Mouse (Mus musculus): ENCODE data around the gene Wbp11.
A peak's percentile ranks its signal among the peaks of the same experiment; 100 is the strongest.

The Wbp11 gene

GRCm38 (mm10) chr6:136827881-136828561 is at the start of gene Wbp11:
Wbp11 (minus strand) TSS chr6:136828233.
- DNase-seq (ENCODE audit: low read depth, low spot score), result peak; percentile 94

- no peak for DNase-seq (ENCODE audit: low read depth, low spot score)
Observed at GRCm38 (mm10) chr6:136875670-136876069, 47.6 kb upstream of the Wbp11 start, which contains the start of gene Mgp. Mgp (minus strand) TSS chr6:136875823.

- no peak for DNase-seq (ENCODE audit: low read depth, low spot score)
Observed at GRCm38 (mm10) chr6:136874599-136874998, 46.6 kb upstream of the Wbp11 start.

GRCm38 (mm10) chr6:136868921-136869320 is 40.9 kb upstream of the Wbp11 start:
- DNase-seq (ENCODE audit: low read depth, low spot score), result no peak

- DNase-seq (ENCODE audit: low read depth, low spot score), result no peak
Observed at GRCm38 (mm10) chr6:136866150-136866549, 38.1 kb upstream of the Wbp11 start.

DNA sequence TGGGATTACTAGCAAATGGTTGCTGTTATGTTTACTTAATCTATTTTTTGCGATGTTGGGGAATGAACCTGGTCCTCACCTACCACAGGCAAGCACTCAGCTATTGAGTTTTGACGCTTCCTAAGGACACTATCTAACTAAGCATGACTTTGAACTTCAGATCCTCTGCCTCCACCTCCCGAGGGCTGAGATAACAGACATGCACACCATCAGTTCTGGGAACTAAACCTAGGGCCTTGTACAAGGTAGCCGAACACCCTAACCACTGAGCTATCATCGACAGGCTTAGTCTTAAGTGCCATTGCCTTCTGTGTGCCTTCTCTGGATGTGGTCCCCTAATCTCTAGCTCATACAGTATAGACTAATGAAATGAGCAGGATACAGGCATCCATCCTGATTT is 37.3 kb upstream of the Wbp11 start:
- DNase-seq (ENCODE audit: low read depth, low spot score), result no peak

DNA sequence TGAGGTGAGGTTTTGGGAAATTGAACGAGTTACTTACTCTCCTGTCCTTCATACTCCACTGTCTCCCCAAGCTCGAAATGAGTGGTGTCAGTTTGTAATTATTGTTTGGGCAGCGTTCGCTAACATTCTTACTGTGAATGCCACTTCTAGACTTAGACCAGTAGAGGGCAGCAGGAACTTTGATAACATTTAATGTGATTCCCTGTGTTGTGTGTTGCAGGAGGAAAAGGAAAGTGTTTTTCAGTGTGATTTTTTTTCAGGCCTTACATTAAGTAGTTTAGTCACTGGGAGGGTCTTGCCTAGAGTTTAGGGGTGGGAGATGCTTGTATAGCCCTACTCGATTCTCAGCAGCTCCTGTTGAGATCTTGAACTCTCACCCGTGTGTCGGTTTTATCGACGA is 33.0 kb upstream of the Wbp11 start:
- peak; percentile 50 for DNase-seq (ENCODE audit: low read depth, low spot score)

DNA sequence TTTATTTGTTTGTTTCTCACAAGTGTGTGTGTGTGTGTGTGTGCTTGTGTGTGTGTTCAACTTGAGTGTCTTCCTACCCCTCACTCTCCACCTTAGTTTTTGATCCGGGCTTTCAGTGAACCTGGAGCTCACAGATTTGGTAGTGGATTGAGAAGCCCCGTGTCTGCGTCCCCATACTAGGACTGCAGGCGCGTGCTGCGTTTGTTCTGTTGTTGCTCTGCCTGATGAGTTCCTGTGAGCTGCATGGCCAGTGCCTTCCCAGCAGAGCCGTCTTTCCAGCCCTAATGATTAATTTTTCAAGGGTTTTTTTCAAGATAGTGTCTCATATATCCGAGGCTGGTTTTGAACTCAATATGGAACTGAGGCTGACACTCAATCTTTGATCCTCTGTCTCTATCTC is 30.4 kb upstream of the Wbp11 start:
- peak; percentile 34 for DNase-seq (ENCODE audit: low read depth, low spot score)

DNA sequence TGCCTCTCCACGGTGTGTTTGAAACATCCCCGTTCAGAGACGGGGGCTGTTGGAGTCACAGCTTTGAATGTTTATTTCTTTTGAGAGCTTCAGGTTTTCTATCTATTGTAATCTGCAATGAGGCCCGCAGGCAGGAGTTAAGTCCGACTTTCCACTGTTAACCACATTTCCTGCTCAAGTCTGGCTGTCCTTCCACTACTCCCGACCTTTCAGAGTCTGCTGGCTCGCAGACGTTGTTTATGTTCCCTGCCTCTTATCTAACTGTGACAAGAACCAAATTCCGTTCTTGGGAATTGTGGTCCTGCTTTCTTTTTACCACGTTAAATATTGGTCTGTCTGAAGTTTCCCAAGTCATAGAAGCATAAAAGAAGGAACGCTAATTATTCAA is 29.8 kb upstream of the Wbp11 start:
- DNase-seq (ENCODE audit: low read depth, low spot score), result no peak

DNA sequence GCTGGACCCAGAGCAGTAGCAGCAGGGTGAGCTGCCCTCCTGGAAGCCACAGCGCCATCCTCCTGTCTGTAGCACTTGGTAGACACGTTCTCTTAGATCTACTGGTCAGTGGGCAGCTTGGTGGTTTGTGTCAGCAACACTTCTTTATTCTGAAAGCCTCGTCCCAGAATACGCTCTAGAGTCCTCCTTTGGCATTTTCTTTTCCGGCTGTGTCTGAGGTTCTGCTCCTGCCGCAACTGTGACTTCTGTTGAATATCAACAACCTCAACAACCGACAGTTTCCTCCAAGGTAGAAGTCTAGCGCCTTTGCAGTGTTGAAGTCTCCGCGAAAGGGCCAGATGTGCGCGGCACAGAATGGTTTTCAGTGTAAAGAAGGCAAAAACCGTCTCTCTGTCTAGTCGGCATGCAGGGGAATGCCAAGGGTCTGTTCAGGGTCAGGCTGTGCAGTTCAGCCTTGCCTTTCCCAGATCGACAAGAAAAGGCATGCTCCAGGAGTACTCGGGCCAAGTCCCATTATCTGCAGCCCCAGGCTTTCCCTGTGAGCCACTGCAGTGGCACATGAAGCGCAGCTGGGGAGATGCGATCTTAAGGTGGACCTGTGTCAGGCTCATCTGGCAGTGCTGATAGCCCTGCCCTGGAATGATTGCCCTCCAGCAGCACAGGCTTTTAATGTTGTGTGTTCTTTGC is 29.3 kb upstream of the Wbp11 start, which contains the start of gene Art4:
TSS of gene Art4 (minus strand) at position 548 of the 687 bp plus-strand sequence.
- peak; percentile 82 for DNase-seq (ENCODE audit: low read depth, low spot score)

- DNase-seq (ENCODE audit: low read depth, low spot score), result peak; percentile 68
Observed at GRCm38 (mm10) chr6:136856071-136856636, 28.1 kb upstream of the Wbp11 start.

- DNase-seq (ENCODE audit: low read depth, low spot score), result no peak
Observed at GRCm38 (mm10) chr6:136855183-136855582, 27.1 kb upstream of the Wbp11 start.

GRCm38 (mm10) chr6:136854361-136854781 is 26.3 kb upstream of the Wbp11 start:
- DNase-seq (ENCODE audit: low read depth, low spot score), result no peak

DNA sequence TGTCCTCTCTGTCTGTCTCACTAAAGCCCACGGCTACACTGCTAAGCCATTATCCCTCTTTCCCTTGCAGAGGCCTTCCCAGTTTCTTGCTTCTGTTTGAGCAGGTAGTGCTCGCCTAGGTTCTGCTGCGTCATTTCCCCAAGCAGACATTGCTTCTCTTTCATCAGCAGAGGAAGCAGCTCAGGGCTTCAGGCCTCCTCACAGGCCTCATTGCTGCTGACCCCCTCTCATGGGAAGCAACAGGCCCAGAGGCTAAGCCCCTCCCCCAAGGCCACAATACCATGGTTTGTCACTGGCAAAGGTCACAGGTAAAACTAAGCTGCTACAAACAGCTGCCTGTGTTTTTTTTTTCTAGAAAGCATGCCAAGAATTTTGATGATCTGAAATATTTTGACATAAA is 24.7 kb upstream of the Wbp11 start:
- peak; percentile 15 for DNase-seq (ENCODE audit: low read depth, low spot score)

- no peak for DNase-seq (ENCODE audit: low read depth, low spot score)
Observed at GRCm38 (mm10) chr6:136852348-136852747, 24.3 kb upstream of the Wbp11 start.

- no peak for DNase-seq (ENCODE audit: low read depth, low spot score)
Observed at GRCm38 (mm10) chr6:136850267-136850666, 22.2 kb upstream of the Wbp11 start.

DNA sequence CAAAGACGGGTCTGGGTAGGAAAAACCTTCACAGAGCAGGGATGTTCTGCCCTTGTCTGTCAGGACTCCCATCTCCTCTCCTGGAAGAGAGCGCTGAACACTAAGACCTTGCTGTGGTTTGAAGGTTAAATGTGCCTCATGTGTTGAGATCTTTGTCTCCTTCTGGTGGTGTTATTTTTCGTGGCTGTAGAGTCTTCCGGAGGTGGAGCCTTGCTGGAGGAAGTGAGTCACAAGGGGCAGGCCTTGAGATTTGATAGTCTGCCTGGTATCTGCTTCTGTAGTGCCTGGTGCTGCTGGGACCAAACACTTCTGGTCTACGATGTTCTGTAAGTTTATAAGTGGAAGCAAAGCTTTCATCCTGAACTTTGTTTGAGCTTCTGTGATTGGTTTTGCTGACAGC is 20.9 kb upstream of the Wbp11 start:
- no peak for DNase-seq (ENCODE audit: low read depth, low spot score)

DNA sequence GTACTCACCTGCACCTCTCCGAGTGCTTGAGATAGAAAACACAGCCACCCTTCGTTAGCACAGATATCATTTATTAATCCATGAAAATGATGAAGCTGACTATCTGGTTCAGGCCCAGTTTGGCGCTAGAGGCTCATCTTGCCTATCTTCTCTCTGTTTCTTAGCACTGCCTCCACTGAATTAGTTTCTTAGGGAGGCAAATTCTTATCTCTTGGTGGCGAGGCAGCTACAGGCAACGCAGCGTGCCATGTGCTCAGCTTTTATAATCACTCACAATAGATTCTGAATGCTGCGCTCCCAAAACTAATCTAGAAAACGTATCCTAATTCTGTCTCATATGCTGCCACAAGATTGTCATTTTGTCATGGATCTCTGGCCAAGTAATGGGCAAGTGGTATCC is 20.4 kb upstream of the Wbp11 start:
- DNase-seq (ENCODE audit: low read depth, low spot score), result no peak

DNA sequence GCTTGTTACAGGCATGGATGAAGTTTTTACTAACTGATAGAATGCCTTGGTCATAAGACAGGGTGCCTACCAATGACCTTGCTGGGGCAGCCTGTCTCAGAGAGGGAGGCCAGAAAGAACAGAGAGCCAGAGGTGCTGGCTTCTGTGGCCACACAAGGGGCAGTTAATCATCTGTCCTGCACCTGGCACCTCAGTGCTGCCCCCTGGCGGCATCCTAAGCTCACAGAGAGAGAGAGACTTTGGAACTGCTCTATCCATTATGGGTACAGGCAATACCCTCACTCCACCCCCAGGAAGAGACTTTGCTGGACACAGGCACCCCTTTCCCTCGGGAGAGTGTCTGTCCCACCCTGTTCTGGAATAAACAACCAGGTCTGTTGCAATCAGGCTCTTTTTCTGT is 19.8 kb upstream of the Wbp11 start:
- no peak for DNase-seq (ENCODE audit: low read depth, low spot score)

DNA sequence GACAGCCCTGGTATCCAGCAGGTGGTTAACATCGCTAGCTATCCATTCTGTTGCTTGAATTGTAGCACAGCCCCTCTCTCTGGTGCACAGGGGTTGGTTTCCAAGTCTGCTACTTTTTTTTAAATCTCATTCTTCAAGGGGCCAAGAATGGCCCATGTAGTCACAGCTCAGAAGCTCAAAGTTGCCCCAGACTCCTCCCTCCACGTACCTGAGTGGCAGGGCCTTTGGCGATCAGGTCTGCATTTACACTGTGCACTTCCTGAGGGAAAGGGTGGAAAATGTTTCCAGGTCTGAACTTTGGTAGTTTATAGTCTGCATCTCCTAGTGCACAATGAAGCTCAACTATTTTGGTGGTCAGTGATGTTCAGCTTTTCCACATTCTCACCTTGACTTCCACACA is 19.2 kb upstream of the Wbp11 start:
- DNase-seq (ENCODE audit: low read depth, low spot score), result no peak

- no peak for DNase-seq (ENCODE audit: low read depth, low spot score)
Observed at GRCm38 (mm10) chr6:136845706-136846480, 17.9 kb upstream of the Wbp11 start.

- no peak for DNase-seq (ENCODE audit: low read depth, low spot score)
Observed at GRCm38 (mm10) chr6:136844903-136845302, 16.9 kb upstream of the Wbp11 start.

Data from c-Kit-negative CD71-positive TER-119-positive erythroid progenitor cells, embryonic 14.5 days (primary cell).